Mouse (Mus musculus): ENCODE results near the gene Styk1.

- no peak for TF ChIP-seq CTCF (conservative IDR thresholded peaks at IDR 0.05; ENCODE audit: low read length)
- no peak for TF ChIP-seq POU5F1 (IDR thresholded peaks at IDR 0.05; ENCODE audit: borderline replicate concordance, low read length)
Measured at GRCm38 (mm10) chr6:131262778-131263177, 90.6 kb downstream of the Styk1 start.
